Mouse (Mus musculus) thymus, postnatal 10 days (tissue): ENCODE measurements at regions not wholly inside any gene's neighbourhood (a gene's known extent, or its start where the extent isn't known, plus 50 kb on each side); places are given as distances from the start of the nearest gene placed in this dataset.

Experiments
- DNase-seq, 2 experiments: peaks; one replicate each; pipeline ENCODE4 v3.0.0; 2021; ENCODE audit warnings: low spot score in 2 of 2

DNA sequence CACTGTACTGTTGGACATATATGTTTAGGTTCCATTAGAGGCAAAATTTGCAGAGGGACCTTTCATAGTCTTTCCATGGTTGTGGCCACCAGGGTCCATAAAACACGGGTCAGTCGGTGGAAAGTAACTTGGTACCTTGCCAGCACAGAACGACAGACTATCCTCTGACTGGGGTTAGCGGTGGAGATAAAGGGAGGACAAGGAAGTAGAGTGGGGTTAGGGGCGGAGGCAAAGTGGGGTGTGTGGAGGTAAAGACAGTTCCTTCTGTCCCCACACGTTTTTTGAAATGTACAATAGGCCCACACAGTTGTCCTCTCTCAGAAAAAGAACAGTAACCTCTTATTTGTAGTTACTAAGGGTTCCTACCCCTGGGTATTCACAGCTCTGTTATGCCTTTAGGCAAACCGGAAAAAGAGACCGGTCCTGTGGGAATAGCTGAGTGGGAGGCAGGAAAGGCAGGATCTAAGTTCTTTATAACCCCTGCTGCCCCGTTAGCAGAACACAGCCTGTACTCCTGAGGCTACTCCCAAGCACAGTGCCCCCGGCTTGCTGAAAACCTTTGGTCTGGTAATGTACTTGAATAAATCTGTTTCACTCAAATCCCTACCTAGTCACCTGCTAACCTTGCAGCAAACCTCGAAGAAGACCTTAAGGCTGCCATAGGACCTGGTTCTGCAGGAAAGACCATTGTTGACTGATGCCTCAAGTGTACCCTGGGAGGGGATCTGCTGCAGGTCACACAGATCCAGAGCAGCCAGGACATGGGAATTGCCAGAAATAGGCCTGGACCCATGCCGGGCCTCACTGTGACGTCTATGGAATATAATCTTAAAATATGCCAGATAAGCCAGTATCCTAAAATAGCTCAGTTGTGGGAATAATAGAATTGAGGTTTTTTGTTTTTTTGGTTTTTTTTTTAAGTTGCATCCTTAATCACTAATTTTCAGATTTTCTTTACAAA is 51.6 kb upstream of the Gm29133 start:
- peak in 1 of 2 experiments; percentile 29 for DNase-seq
